Mouse (Mus musculus) kidney, postnatal 0 days (tissue): ENCODE data around the gene Sspo. TPM values are rescaled to one million over a fixed set of nuclear protein-coding genes. Genes with fewer than 3 reads are reported as not detected.

Experiments used
- ATAC-seq: fragments of 200-750 bp; cut with Nextera tagmentation; replicated peaks from 2 replicates; pipeline ENCODE4 v1.8.0; 2017; ENCODE audit warnings: low read depth, moderate number of reproducible peaks, moderate TSS enrichment, moderate library complexity; ENCODE audit not compliant: low FRiP score
- DNase-seq: peaks from one replicate; pipeline ENCODE4 v3.0.0-alpha.2; 2016; ENCODE audit warnings: low spot score
- H3K27ac ChIP-seq: fragments of 300-500 bp; sonication (generic); 2 replicates; pipeline ENCODE4 v1.5.1; 2014; ENCODE audit warnings: mild to moderate bottlenecking
- H3K27me3 ChIP-seq: fragments of 300-500 bp; sonication (generic); 2 replicates; pipeline ENCODE4 v1.6.1; 2014; ENCODE audit warnings: low read length, mixed read lengths; ENCODE audit not compliant: insufficient read depth
- H3K36me3 ChIP-seq: fragments of 300-500 bp; sonication (generic); 2 replicates; pipeline ENCODE4 v1.6.1; 2014; ENCODE audit warnings: low read length, mixed read lengths; ENCODE audit not compliant: insufficient read depth
- H3K4me1 ChIP-seq: fragments of 300-500 bp; sonication (generic); replicated peaks from 2 replicates; pipeline ENCODE4 v1.6.1; 2014; ENCODE audit warnings: antibody characterized with exemption, low read length, mixed read lengths; ENCODE audit not compliant: insufficient read depth
- H3K4me2 ChIP-seq: fragments of 300-500 bp; sonication (generic); 2 replicates; pipeline ENCODE4 v1.6.1; 2014; ENCODE audit warnings: mild to moderate bottlenecking, low read length, moderate library complexity, mixed read lengths
- H3K4me3 ChIP-seq: fragments of 300-500 bp; sonication (generic); replicated peaks from 2 replicates; pipeline ENCODE4 v1.5.1; 2014; ENCODE audit warnings: low read depth, low read length
- H3K9ac ChIP-seq: fragments of 300-500 bp; sonication (generic); 2 replicates; pipeline ENCODE4 v1.6.1; 2014; ENCODE audit warnings: low read depth, low read length
- H3K9me3 ChIP-seq: fragments of 300-500 bp; sonication (generic); replicated peaks from 2 replicates; pipeline ENCODE4 v1.6.1; 2016; ENCODE audit warnings: low read length, inconsistent platforms, mixed read lengths
- CTCF ChIP-seq: IDR thresholded peaks from 2 replicates; pipeline ENCODE4 v1.5.1; 2016; ENCODE audit warnings: antibody characterized with exemption, low read depth, mild to moderate bottlenecking, moderate library complexity
- WGBS: fragments of 180-500 bp; shearing (Covaris S2); extraction: QIAGEN DNeasy Blood & Tissue Kit; methylation state at CpG from one replicate; pipeline ENCODE4 v1.1.7; 2014; 5-methylcytosine and 5-hydroxymethylcytosine counted together
- polyA plus RNA-seq: library from polyadenylated mRNA; unstranded; fragments of >200 nt; fragmentation: Nextera tagmentation; extraction: Ambion mirVana; gene quantifications from 2 replicates; pipeline ENCODE4 v1.2.1, GENCODE M21; 2015

The Sspo gene
- polyA plus RNA-seq, 1 experiment from 2014 or later = 0.64 TPM

DNA sequence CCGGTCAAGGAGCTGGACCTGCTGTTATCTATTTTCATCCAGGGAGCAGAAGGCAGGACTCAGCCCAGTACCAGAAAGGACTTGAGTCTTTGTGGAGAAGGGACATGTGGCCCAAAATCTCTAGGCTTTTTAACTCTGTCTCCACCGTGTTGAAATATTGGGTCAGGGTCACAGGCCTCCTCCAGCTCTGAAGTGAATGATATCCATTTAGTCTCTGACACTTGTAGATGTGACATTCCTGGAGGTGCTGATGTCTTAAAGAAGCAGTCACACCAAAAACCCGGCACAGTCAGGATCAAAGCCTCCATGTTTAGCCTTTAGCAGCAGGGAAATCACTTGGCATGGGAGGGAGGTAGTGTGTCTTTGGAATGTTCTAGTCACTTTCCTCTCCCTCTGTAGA, 92.7 kb downstream of the Sspo start:
- Histone ChIP-seq H3K4me3 (no peak overlapping the region), H3K4me2 (no peak overlapping the region), H3K4me1 (0 out of 2 replicates have a peak, but pooled peaks cover 7% of the 10 kb centered on the region), H3K27me3 (no peaks in the 10 kb centered on the region), H3K9me3 (no peaks in the 10 kb centered on the region), H3K9ac (no peak overlapping the region), H3K36me3 (no peaks in the 10 kb centered on the region), H3K27ac (no peak overlapping the region)
- WGBS = 44% methylated on average over 3 of the region's 3 CpGs
- TF ChIP-seq CTCF = no peak
- no peak for ATAC-seq
- no peak for DNase-seq

DNA sequence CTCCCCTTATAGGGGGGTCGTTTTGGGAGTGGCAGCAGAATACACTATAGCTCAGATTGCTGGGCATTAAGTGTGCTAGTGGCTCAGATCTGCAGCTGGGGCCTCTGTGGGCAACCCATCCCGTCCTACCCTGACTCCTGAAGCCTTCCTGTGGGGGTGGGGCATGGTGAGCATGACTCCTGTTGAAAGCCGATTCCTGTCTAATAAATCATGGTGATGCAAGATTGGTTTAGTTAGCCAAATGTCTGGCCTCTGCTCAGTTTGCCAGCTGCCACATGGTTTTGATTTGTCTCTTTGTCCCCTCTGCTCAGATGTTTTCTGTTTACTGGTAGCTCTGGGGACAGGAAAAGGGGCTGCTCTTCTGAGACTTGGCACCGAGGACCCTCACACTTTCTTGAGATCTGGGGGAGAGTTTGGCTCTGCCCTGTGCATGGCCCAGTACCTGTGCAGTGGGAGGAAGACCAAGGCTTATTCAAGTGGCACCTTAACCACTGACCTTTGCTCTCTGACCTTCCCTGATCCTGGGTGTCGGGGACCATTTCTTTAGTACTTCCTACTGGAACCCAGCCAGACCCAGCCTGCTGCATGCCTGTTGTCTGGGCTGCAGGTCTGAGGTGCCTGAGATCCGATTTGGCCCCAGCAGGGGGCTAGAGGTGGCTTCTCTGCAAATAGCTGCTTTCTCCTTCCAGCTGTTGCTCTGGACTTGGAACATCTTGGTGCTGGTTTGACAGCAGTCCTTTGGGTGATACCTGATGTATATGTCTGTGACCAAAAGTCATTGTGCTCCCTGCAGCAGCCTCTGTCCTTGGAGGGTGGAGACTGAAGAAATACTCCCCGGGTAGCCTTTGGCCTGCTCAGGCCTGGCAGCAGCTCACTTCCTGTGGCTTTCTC, 93.8 kb downstream of the Sspo start:
- Histone ChIP-seq H3K9me3 (no peaks in the 10 kb centered on the region), H3K27ac (no peak overlapping the region), H3K36me3 (no peaks in the 10 kb centered on the region), H3K4me3 (no peak overlapping the region), H3K4me2 (no peak overlapping the region), H3K9ac (no peak overlapping the region), H3K4me1 (0 out of 2 replicates have a peak, but pooled peaks cover 6% of the 10 kb centered on the region), H3K27me3 (no peaks in the 10 kb centered on the region)
- DNase-seq (peak; percentile 57), ATAC-seq (no peak)
- no peak; the same call in 1 of the 2 replicates for TF ChIP-seq CTCF
- 10% methylated on average over 7 of the region's 7 CpGs for WGBS

DNA sequence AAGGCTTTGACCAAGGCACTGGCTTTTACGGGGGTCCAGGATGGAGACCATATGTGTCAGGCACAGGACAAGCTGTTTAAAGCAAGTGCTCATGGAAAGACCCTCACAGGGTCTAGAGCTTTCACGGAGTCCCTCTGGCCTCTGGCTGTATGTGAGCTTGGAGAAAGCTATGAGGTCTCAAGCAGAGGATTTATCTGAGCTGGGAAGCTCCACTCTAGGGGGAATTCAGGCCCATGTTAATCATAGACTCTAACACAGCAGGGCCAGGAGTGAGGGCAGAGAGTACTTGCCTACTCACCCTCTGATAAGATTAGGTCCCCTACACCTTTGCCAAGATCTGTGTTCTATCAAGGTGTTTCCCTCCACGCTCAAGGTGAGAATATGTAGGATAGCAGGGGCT, 94.6 kb downstream of the Sspo start:
- no peak overlapping the region for H3K4me3 ChIP-seq
- TF ChIP-seq CTCF = no peak
- no peaks in the 10 kb centered on the region for H3K36me3 ChIP-seq
- ATAC-seq = no peak
- no peak overlapping the region for H3K4me2 ChIP-seq
- H3K9me3 ChIP-seq = no peaks in the 10 kb centered on the region
- 0 out of 2 replicates have a peak, but pooled peaks cover 5% of the 10 kb centered on the region for H3K4me1 ChIP-seq
- no peak overlapping the region for H3K9ac ChIP-seq
- no peak overlapping the region for H3K27ac ChIP-seq
- DNase-seq = no peak
- 88% methylated on average over 3 of the region's 3 CpGs for WGBS
- H3K27me3 ChIP-seq = no peaks in the 10 kb centered on the region

DNA sequence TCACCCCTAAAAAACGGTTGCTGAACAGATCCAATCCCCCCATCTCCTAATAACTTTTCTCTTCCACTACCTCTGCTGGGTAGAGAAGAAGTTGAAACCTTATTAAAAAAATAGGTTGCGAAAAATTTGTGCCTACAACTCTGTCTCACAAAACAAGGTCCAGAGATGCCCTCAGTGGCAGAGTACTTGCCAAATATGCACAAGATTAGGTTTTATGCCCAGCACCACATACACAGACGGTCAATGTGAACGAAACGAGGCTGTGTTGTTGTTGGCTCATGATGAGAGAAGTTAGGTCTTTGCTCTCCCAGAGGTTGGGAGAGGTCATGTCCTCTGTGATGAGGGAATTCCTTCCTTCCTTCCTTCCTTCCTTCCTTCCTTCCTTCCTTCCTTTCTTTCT, 97.2 kb downstream of the Sspo start:
- TF ChIP-seq CTCF = no peak
- Histone ChIP-seq H3K4me2 (no peak overlapping the region), H3K4me3 (no peak overlapping the region), H3K36me3 (no peaks in the 10 kb centered on the region), H3K9me3 (no peaks in the 10 kb centered on the region), H3K4me1 (0 out of 2 replicates have a peak, but pooled peaks cover 5% of the 10 kb centered on the region), H3K27me3 (no peaks in the 10 kb centered on the region), H3K27ac (no peak overlapping the region), H3K9ac (no peak overlapping the region)
- ATAC-seq (no peak), DNase-seq (no peak)
- 58% methylated on average over 5 of the region's 5 CpGs for WGBS

DNA sequence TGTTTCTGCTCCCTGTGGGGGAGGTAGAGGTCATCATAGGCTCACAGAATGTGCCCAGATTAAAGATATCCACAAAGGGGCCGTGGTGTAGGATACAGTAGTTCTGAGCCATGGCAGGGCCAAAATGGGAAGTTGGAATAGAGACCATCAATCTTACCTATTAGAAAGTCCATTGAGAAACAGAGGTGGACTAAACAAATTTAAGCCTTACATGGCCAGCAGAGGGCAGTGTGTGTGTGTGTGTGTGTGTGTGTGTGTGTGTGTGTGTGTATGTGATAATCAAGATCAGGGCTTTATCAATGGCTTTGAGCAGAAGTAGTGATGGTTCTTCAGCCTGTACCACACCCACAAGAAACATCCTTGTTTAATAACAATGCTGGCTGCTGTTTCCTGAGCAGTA, 98.2 kb downstream of the Sspo start:
- Histone ChIP-seq H3K9ac (no peak overlapping the region), H3K4me2 (no peak overlapping the region), H3K4me3 (no peak overlapping the region), H3K9me3 (no peaks in the 10 kb centered on the region), H3K36me3 (no peaks in the 10 kb centered on the region), H3K27ac (no peak overlapping the region), H3K4me1 (0 out of 2 replicates have a peak, but pooled peaks cover 5% of the 10 kb centered on the region), H3K27me3 (no peaks in the 10 kb centered on the region)
- WGBS = 38% methylated on average over 1 of the region's 1 CpGs
- ATAC-seq (no peak), DNase-seq (peak; percentile 47)
- peak; percentile 78 for TF ChIP-seq CTCF

DNA sequence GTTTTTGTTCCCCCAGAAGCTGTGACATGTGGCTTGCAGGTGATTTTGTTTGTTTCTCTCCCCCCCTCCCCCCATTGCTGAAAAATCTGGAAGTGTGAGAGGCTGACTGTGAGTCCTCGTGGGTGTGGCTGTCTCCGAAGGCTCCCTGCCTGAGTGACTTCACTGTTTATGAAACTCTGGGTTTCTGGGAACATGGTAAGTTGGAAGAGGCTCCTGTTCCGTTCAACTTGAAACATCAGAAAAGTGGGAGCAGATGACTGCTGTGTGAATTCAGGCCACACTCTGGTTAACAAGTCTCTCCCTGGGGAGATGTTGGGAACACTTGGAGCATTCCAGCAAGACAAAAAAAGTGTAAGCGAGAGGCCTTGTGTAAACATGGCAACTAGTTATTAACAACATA, 98.8 kb downstream of the Sspo start:
- Histone ChIP-seq H3K9me3 (no peaks in the 10 kb centered on the region), H3K9ac (no peak overlapping the region), H3K4me1 (0 out of 2 replicates have a peak, but pooled peaks cover 2% of the 10 kb centered on the region), H3K4me3 (no peak overlapping the region), H3K4me2 (no peak overlapping the region), H3K36me3 (no peaks in the 10 kb centered on the region), H3K27ac (no peak overlapping the region), H3K27me3 (no peaks in the 10 kb centered on the region)
- 49% methylated on average over 4 of the region's 4 CpGs for WGBS
- DNase-seq (no peak), ATAC-seq (no peak)
- no peak for TF ChIP-seq CTCF
